Mouse (Mus musculus) Patski (cell line): ENCODE data around the gene AI854703. TPM values are rescaled to one million over a fixed set of nuclear protein-coding genes. Genes with fewer than 3 reads are reported as not detected.

Experiments
- ATAC-seq: fragments of 100-300 bp; one replicate; pipeline ENCODE4 v1.8.0; 2021
- CTCF ChIA-PET: fragments of 350-600 bp; sonication (Branson Sonifier 250); formaldehyde crosslinking; loops from one replicate; lab custom pipeline; 2022; ENCODE audit warnings: inconsistent platforms; lab: Charles Lee
- POLR2A ChIA-PET: fragments of 350-600 bp; sonication (Branson Sonifier 250); formaldehyde crosslinking; loops from one replicate; lab custom pipeline; 2022; ENCODE audit warnings: antibody characterized with exemption, inconsistent platforms; lab: Charles Lee
- DNase-seq: peaks from one replicate; pipeline ENCODE4 v3.0.0-alpha.2; 2011; ENCODE audit warnings: low read depth, low spot score
- H3K27me3 ChIP-seq: fragments of 371-371 bp; one replicate; pipeline ENCODE4 v1.5.1; 2021
- CTCF ChIP-seq: fragments of 100-300 bp; IDR thresholded peaks from one replicate; pipeline ENCODE4 v1.5.1; 2021
- in situ Hi-C: fragments of 300-500 bp; cut with MboI; formaldehyde crosslinking; loops from 3 replicates; pipeline ENCODE4 v1.11.1; 2018; ENCODE audit warnings: low pct_unique_long_range_greater_than_20kb, mixed read lengths
- polyA plus RNA-seq: library from polyadenylated mRNA; unstranded; gene quantifications from one replicate; pipeline ENCODE4 v1.2.3, GENCODE M21; 2021

The AI854703 gene
- polyA plus RNA-seq, 1 experiment from 2014 or later: 25.6 TPM

GRCm38 (mm10) chr6:48645660-48646308 lies 19.2 kb downstream of the AI854703 start:
- no peaks in the 10 kb centered on the region for H3K27me3 ChIP-seq
- DNase-seq: no peak
- CTCF ChIA-PET: interaction anchor here (0.7 to 5.6 kb wide), 34 partner anchors 12 to 468 kb away, joined by 3 to 66 read pairs (median 4); partner anchors contain the start of genes Gimap3, Gimap4, Gimap5 and Gm44965
- peak; percentile 45 for ATAC-seq
- TF ChIP-seq CTCF: peak; percentile 92
- POLR2A ChIA-PET: interaction anchor here (1.3 kb wide), 1 partner anchor 196 kb away, joined by 4 read pairs; the partner anchor contains the start of gene Tmem176b
- in situ Hi-C loops: loop anchor here (5.0 kb wide), 3 partner anchors 127 to 317 kb away; partner anchors contain the start of gene Gimap3

GRCm38 (mm10) chr6:48646309-48646690 lies 19.7 kb downstream of the AI854703 start:
- DNase-seq (no peak), ATAC-seq (no peak)
- TF ChIP-seq CTCF: no peak
- POLR2A ChIA-PET: interaction anchor here (1.3 kb wide), 1 partner anchor 196 kb away, joined by 4 read pairs; the partner anchor contains the start of gene Tmem176b
- no peaks in the 10 kb centered on the region for H3K27me3 ChIP-seq
- in situ Hi-C loops: loop anchor here (5.0 kb wide), 3 partner anchors 126 to 316 kb away; partner anchors contain the start of gene Gimap3
- CTCF ChIA-PET: interaction anchor here (0.8 to 5.6 kb wide), 41 partner anchors 11 to 317 kb away, joined by 3 to 66 read pairs (median 4); partner anchors contain the start of genes Gimap3, Gimap4, Gimap5 and Gm44965

GRCm38 (mm10) chr6:48646995-48647394 lies 20.4 kb downstream of the AI854703 start, which contains the start of gene Gimap8:
Gene Gimap8 (plus strand): TSS chr6:48647234.
- TF ChIP-seq CTCF: peak; percentile 77
- H3K27me3 ChIP-seq: no peaks in the 10 kb centered on the region
- DNase-seq: no peak
- POLR2A ChIA-PET: interaction anchor here (0.6 to 1.0 kb wide), 2 partner anchors 33 to 78 kb away, joined by 4 read pairs; no protein-coding TSS in a partner anchor
- peak; percentile 36 for ATAC-seq
- CTCF ChIA-PET: interaction anchor here (0.7 to 5.6 kb wide), 30 partner anchors 18 to 336 kb away, joined by 3 to 66 read pairs (median 4); partner anchors contain the start of genes Gimap3, Gimap4, Gm44965 and Repin1
- in situ Hi-C loops: loop anchor here (5.0 kb wide), 3 partner anchors 125 to 315 kb away; partner anchors contain the start of gene Gimap3

- in situ Hi-C loops: loop anchor here (5.0 kb wide), 3 partner anchors 125 to 315 kb away; partner anchors contain the start of gene Gimap3
- ChIA-PET CTCF (interaction anchor here (0.7 to 5.6 kb wide), 21 partner anchors 18 to 335 kb away, joined by 3 to 66 read pairs (median 4); partner anchors contain the start of genes Gimap3, Gm44965, Repin1 and Tmem176b), POLR2A (interaction anchor here (1.0 kb wide), 1 partner anchor 78 kb away, joined by 4 read pairs; no protein-coding TSS in a partner anchor)
- ATAC-seq (no peak), DNase-seq (no peak)
- no peak for TF ChIP-seq CTCF
- no peaks in the 10 kb centered on the region for H3K27me3 ChIP-seq
Measured at GRCm38 (mm10) chr6:48647611-48648010, 21.0 kb downstream of the AI854703 start.

GRCm38 (mm10) chr6:48648779-48649178 lies 22.2 kb downstream of the AI854703 start:
- ChIA-PET POLR2A (no interaction called here), CTCF (interaction anchor here (5.6 kb wide), 1 partner anchor 124 kb away, joined by 66 read pairs; the partner anchor contains the start of gene Gimap3)
- no peak for ATAC-seq
- no peak for TF ChIP-seq CTCF
- no peak for DNase-seq
- in situ Hi-C loops: loop anchor here (5.0 kb wide), 3 partner anchors 124 to 314 kb away; partner anchors contain the start of gene Gimap3
- no peaks in the 10 kb centered on the region for H3K27me3 ChIP-seq

GRCm38 (mm10) chr6:48650041-48650440 lies 23.5 kb downstream of the AI854703 start:
- CTCF ChIA-PET: interaction anchor here (1.0 to 1.1 kb wide), 3 partner anchors 13 to 117 kb away, joined by 3 to 5 read pairs (median 3); no protein-coding TSS in a partner anchor
- ATAC-seq: no peak
- in situ Hi-C loops: no loop called here

GRCm38 (mm10) chr6:48658721-48659120 lies 32.2 kb downstream of the AI854703 start:
- ATAC-seq (no peak), DNase-seq (no peak)
- POLR2A ChIA-PET: interaction anchor here (0.6 kb wide), 1 partner anchor 113 kb away, joined by 3 read pairs; no protein-coding TSS in a partner anchor
- CTCF ChIA-PET: no interaction called here
- TF ChIP-seq CTCF: no peak
- H3K27me3 ChIP-seq: no peaks in the 10 kb centered on the region
- in situ Hi-C loops: no loop called here

More at GRCm38 (mm10) chr6:48650041-48650440, 23.5 kb downstream of the AI854703 start:
- DNase-seq: no peak
- no peaks in the 10 kb centered on the region for H3K27me3 ChIP-seq
- TF ChIP-seq CTCF: no peak
- POLR2A ChIA-PET: no interaction called here

GRCm38 (mm10) chr6:48664750-48665149 lies 38.2 kb downstream of the AI854703 start:
- ChIA-PET CTCF (no interaction called here), POLR2A (no interaction called here)
- no peak for TF ChIP-seq CTCF
- no peak for DNase-seq
- in situ Hi-C loops: no loop called here
- no peaks in the 10 kb centered on the region for H3K27me3 ChIP-seq
- no peak for ATAC-seq

GRCm38 (mm10) chr6:48665471-48665870 lies 38.9 kb downstream of the AI854703 start:
- no peak for DNase-seq
- no peak for ATAC-seq
- POLR2A ChIA-PET: no interaction called here
- no peak for TF ChIP-seq CTCF
- no peaks in the 10 kb centered on the region for H3K27me3 ChIP-seq
- CTCF ChIA-PET: no interaction called here
- in situ Hi-C loops: no loop called here

GRCm38 (mm10) chr6:48666159-48666586 lies 39.6 kb downstream of the AI854703 start:
- in situ Hi-C loops: no loop called here

More at GRCm38 (mm10) chr6:48666159-48666586, 39.6 kb downstream of the AI854703 start:
- ChIA-PET POLR2A (no interaction called here), CTCF (interaction anchor here (0.6 kb wide), 1 partner anchor 250 kb away, joined by 3 read pairs; no protein-coding TSS in a partner anchor)
- TF ChIP-seq CTCF: no peak
- no peak for ATAC-seq
- DNase-seq: no peak
- H3K27me3 ChIP-seq: no peaks in the 10 kb centered on the region
